ENCODE assay signal across 24 mouse cellular contexts in the genomic region with DNA sequence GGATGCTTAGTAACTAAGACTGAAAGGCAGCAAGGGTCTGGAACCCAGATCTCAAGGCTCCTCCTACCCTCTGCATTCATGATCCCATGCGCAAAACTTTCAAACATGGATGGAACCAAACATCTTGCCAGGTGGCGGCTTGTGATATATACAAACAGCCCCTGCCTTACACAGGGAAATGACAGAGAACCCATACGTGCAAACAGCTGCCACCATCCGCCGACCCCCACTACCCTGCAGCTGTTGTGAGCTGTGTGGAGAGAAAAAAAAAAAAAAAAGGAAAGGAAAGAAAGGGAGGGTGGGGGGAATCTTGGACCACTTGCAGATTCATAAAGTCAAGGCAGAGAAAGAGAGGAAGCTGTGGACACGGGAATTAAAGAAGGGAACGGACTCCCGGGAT. TPM values are rescaled to one million over a fixed set of nuclear protein-coding genes. Genes with fewer than 3 reads are reported as not detected.
DNase-seq lines count a peak whose midpoint lies in the region; ATAC-seq and TF ChIP-seq lines count a peak whose summit lies in the region.
"Had no signal": no experiment of that assay in that cellular context is flagged by ENCODE, and none has a peak within 500 bp of the region (broad histone marks: within the 10 kb centered on the region; RNA-seq: fewer than 3 reads in every experiment).

No protein-coding gene starts in this region.

- no peak for TF ChIP-seq CTCF in forebrain, postnatal 0 days (IDR thresholded peaks at IDR 0.05; ENCODE audit: low read depth)

- no peaks in the 10 kb centered on the region for H3K9me3 ChIP-seq in forebrain, postnatal 0 days (ENCODE audit: low read length)
- H3K9me3 ChIP-seq in forebrain, embryonic 11.5 days (ENCODE audit: control insufficient read depth, low read length): no peaks in the 10 kb centered on the region
- H3K9me3 ChIP-seq in midbrain, embryonic 13.5 days: no peaks in the 10 kb centered on the region
- no peaks in the 10 kb centered on the region for H3K9me3 ChIP-seq in midbrain, embryonic 15.5 days
- H3K9me3 ChIP-seq in embryonic facial prominence, embryonic 14.5 days (ENCODE audit: control insufficient read depth, low read length): no peaks in the 10 kb centered on the region
- H3K9me3 ChIP-seq in stomach, embryonic 16.5 days (replicated peaks; ENCODE audit: control insufficient read depth, low read length): no peaks in the 10 kb centered on the region
- H3K9me3 ChIP-seq in heart, embryonic 10.5 days: no peaks in the 10 kb centered on the region
- H3K9me3 ChIP-seq: hindbrain, embryonic 12.5 days; limb, embryonic 15.5 days; lung, embryonic 15.5 days had no signal

- 61% methylated on average over 8 of the region's 8 CpGs for WGBS in forebrain, postnatal 0 days
- WGBS in forebrain, embryonic 11.5 days: 64% methylated on average over 8 of the region's 8 CpGs
- 62% methylated on average over 8 of the region's 8 CpGs for WGBS in midbrain, embryonic 13.5 days
- 57% methylated on average over 8 of the region's 8 CpGs for WGBS in midbrain, embryonic 15.5 days
- 36% methylated on average over 8 of the region's 8 CpGs for WGBS in embryonic facial prominence, embryonic 14.5 days
- WGBS in stomach, embryonic 16.5 days: 41% methylated on average over 8 of the region's 8 CpGs
- WGBS in heart, embryonic 10.5 days: 51% methylated on average over 8 of the region's 8 CpGs

- H3K9ac ChIP-seq in forebrain, postnatal 0 days: no peak overlapping the region
- no peak overlapping the region for H3K9ac ChIP-seq in forebrain, embryonic 11.5 days (ENCODE audit: low read length)
- no peak overlapping the region for H3K9ac ChIP-seq in midbrain, embryonic 13.5 days (replicated peaks)
- no peak overlapping the region for H3K9ac ChIP-seq in midbrain, embryonic 15.5 days
- no peak overlapping the region for H3K9ac ChIP-seq in embryonic facial prominence, embryonic 14.5 days (ENCODE audit: low read depth, low read length)
- no peak overlapping the region for H3K9ac ChIP-seq in stomach, embryonic 16.5 days (ENCODE audit: low read length)
- H3K9ac ChIP-seq: hindbrain, embryonic 12.5 days; limb, embryonic 15.5 days; liver, embryonic 14.5 days had no signal

- H3K4me2 ChIP-seq in forebrain, postnatal 0 days (ENCODE audit: low read depth): no peak overlapping the region
- no peak overlapping the region for H3K4me2 ChIP-seq in forebrain, embryonic 11.5 days (ENCODE audit: low read depth, low read length, severe bottlenecking)
- peak overlapping the region; percentile 6; the same call in 1 of the 2 replicates for H3K4me2 ChIP-seq in midbrain, embryonic 13.5 days (replicated peaks)
- no peak overlapping the region for H3K4me2 ChIP-seq in midbrain, embryonic 15.5 days
- H3K4me2 ChIP-seq in embryonic facial prominence, embryonic 14.5 days (ENCODE audit: low read depth, low read length): no peak overlapping the region
- H3K4me2 ChIP-seq in stomach, embryonic 16.5 days (ENCODE audit: low read depth, low read length): 0 out of 2 replicates have a peak overlapping the region, but pooled peaks have one; percentile 10
- H3K4me2 ChIP-seq: hindbrain, embryonic 12.5 days; limb, embryonic 15.5 days; lung, embryonic 15.5 days had no signal

- no peak overlapping the region for H3K27ac ChIP-seq in forebrain, postnatal 0 days (ENCODE audit: low read depth, low read length)
- no peak overlapping the region for H3K27ac ChIP-seq in forebrain, embryonic 11.5 days (ENCODE audit: low read depth, low read length)
- H3K27ac ChIP-seq in midbrain, embryonic 13.5 days: no peak overlapping the region
- no peak overlapping the region for H3K27ac ChIP-seq in midbrain, embryonic 15.5 days
- H3K27ac ChIP-seq in embryonic facial prominence, embryonic 14.5 days (replicated peaks; ENCODE audit: low read depth, low read length): no peak overlapping the region
- H3K27ac ChIP-seq in stomach, embryonic 16.5 days (ENCODE audit: low read length): no peak overlapping the region
- H3K27ac ChIP-seq in heart, embryonic 10.5 days: no peak overlapping the region
- H3K27ac ChIP-seq: hindbrain, embryonic 12.5 days; limb, embryonic 15.5 days; liver, embryonic 14.5 days had no signal

- no peaks in the 10 kb centered on the region for H3K27me3 ChIP-seq in forebrain, postnatal 0 days (ENCODE audit: insufficient read depth, low read length)
- no peaks in the 10 kb centered on the region for H3K27me3 ChIP-seq in forebrain, embryonic 11.5 days (ENCODE audit: control insufficient read depth, insufficient read depth, low read length)
- 0 out of 2 replicates have a peak, but pooled peaks cover 8% of the 10 kb centered on the region for H3K27me3 ChIP-seq in midbrain, embryonic 13.5 days
- no peaks in the 10 kb centered on the region for H3K27me3 ChIP-seq in midbrain, embryonic 15.5 days (replicated peaks)
- no peaks in the 10 kb centered on the region for H3K27me3 ChIP-seq in embryonic facial prominence, embryonic 14.5 days (replicated peaks; ENCODE audit: control insufficient read depth, insufficient read depth, low read length)
- H3K27me3 ChIP-seq in stomach, embryonic 16.5 days (ENCODE audit: control insufficient read depth, insufficient read depth, low read length): no peaks in the 10 kb centered on the region
- H3K27me3 ChIP-seq in heart, embryonic 10.5 days (ENCODE audit: insufficient read depth, poor library complexity, severe bottlenecking): no peaks in the 10 kb centered on the region
- H3K27me3 ChIP-seq: lung, embryonic 15.5 days had no signal

- H3K4me3 ChIP-seq in forebrain, postnatal 0 days (ENCODE audit: low read depth, low read length): no peak overlapping the region
- H3K4me3 ChIP-seq in forebrain, embryonic 11.5 days (ENCODE audit: low read depth, low read length): no peak overlapping the region
- no peak overlapping the region for H3K4me3 ChIP-seq in midbrain, embryonic 13.5 days (replicated peaks)
- no peak overlapping the region for H3K4me3 ChIP-seq in midbrain, embryonic 15.5 days
- no peak overlapping the region for H3K4me3 ChIP-seq in embryonic facial prominence, embryonic 14.5 days (ENCODE audit: low read depth, low read length)
- no peak overlapping the region for H3K4me3 ChIP-seq in stomach, embryonic 16.5 days (replicated peaks; ENCODE audit: low read length)
- H3K4me3 ChIP-seq in heart, embryonic 10.5 days: no peak overlapping the region
- H3K4me3 ChIP-seq: erythroblast, embryonic 14.5 days; hindbrain, embryonic 12.5 days; limb, embryonic 15.5 days; lung, embryonic 15.5 days had no signal

- no peak for DNase-seq in forebrain, postnatal 0 days
- no peak for DNase-seq in forebrain, embryonic 11.5 days (ENCODE audit: low spot score)
- DNase-seq in embryonic facial prominence, embryonic 14.5 days (ENCODE audit: low spot score): peak; percentile 78
- DNase-seq in heart, embryonic 10.5 days (ENCODE audit: low spot score): no peak
- DNase-seq in kidney, postnatal 14 days: no peak
- DNase-seq: adrenal gland, postnatal 10 days; cerebellum, adult 8-10 months; gastrocnemius, postnatal 25 days; heart, adult 18-20 months; lung, postnatal 36 days; retina, postnatal 1 day; right cerebral cortex, postnatal 25 days; spleen, adult 18-20 months; thymus, postnatal 36 days had no signal

- peak; percentile 25; the same call in 1 of the 2 replicates for ATAC-seq in forebrain, postnatal 0 days
- no peak for ATAC-seq in forebrain, embryonic 11.5 days (replicated peaks; ENCODE audit: low FRiP score)
- no peak for ATAC-seq in midbrain, embryonic 13.5 days
- no peak for ATAC-seq in midbrain, embryonic 15.5 days (replicated peaks)
- peak; percentile 71; the same call in 1 of the 2 replicates for ATAC-seq in embryonic facial prominence, embryonic 14.5 days (ENCODE audit: low read depth)
- ATAC-seq in stomach, embryonic 16.5 days (ENCODE audit: insufficient read depth, low FRiP score): no peak
- ATAC-seq: CD4-positive, CD25-positive, alpha-beta regulatory T cell, adult 4 months; forebrain, embryonic 14.5 days had no signal

- H3K4me1 ChIP-seq in forebrain, postnatal 0 days (ENCODE audit: insufficient read depth): no peaks in the 10 kb centered on the region
- H3K4me1 ChIP-seq in forebrain, embryonic 11.5 days (replicated peaks; ENCODE audit: control insufficient read depth, insufficient read depth, low read length): no peaks in the 10 kb centered on the region
- 0 out of 2 replicates have a peak, but pooled peaks cover 2% of the 10 kb centered on the region for H3K4me1 ChIP-seq in midbrain, embryonic 13.5 days (replicated peaks)
- H3K4me1 ChIP-seq in midbrain, embryonic 15.5 days: no peaks in the 10 kb centered on the region
- H3K4me1 ChIP-seq in embryonic facial prominence, embryonic 14.5 days (ENCODE audit: control insufficient read depth, insufficient read depth, low read length): peaks cover 20% of the 10 kb centered on the region
- peaks cover 16% of the 10 kb centered on the region for H3K4me1 ChIP-seq in stomach, embryonic 16.5 days (ENCODE audit: control insufficient read depth, insufficient read depth, low read length)
- peaks cover 33% of the 10 kb centered on the region for H3K4me1 ChIP-seq in heart, embryonic 10.5 days

- H3K36me3 ChIP-seq in forebrain, postnatal 0 days (ENCODE audit: insufficient read depth): no peaks in the 10 kb centered on the region
- no peaks in the 10 kb centered on the region for H3K36me3 ChIP-seq in forebrain, embryonic 11.5 days (ENCODE audit: control insufficient read depth, insufficient read depth, low read length)
- no peaks in the 10 kb centered on the region for H3K36me3 ChIP-seq in midbrain, embryonic 13.5 days
- H3K36me3 ChIP-seq in midbrain, embryonic 15.5 days (replicated peaks): no peaks in the 10 kb centered on the region
- no peaks in the 10 kb centered on the region for H3K36me3 ChIP-seq in embryonic facial prominence, embryonic 14.5 days (ENCODE audit: control insufficient read depth, insufficient read depth, low read length)
- H3K36me3 ChIP-seq in stomach, embryonic 16.5 days (ENCODE audit: control insufficient read depth, insufficient read depth, low read length): no peaks in the 10 kb centered on the region
- H3K36me3 ChIP-seq in heart, embryonic 10.5 days: no peaks in the 10 kb centered on the region
- H3K36me3 ChIP-seq: hindbrain, embryonic 12.5 days; limb, embryonic 15.5 days; lung, embryonic 15.5 days had no signal

RNA-seq across cellular contexts. Expression of a gene that starts 2.4 kb away (rescaled TPM):
- total RNA-seq in forebrain, postnatal 0 days (2014; rRNA removed): 18.8 and 25.4 TPM in 2 replicates
- 13.8 and 19.4 TPM in 2 replicates for polyA plus RNA-seq in forebrain, postnatal 0 days (2015; fragmentation: Nextera tagmentation; extraction: Ambion mirVana)
- polyA plus RNA-seq in forebrain, embryonic 11.5 days (2014; fragmentation: Nextera tagmentation; extraction: Ambion mirVana): 59.2 and 61.5 TPM in 2 replicates
- 46.9 TPM in 2 replicates for polyA plus RNA-seq in midbrain, embryonic 13.5 days (2015; fragmentation: Nextera tagmentation; extraction: Ambion mirVana)
- 30.7 and 32.2 TPM in 2 replicates for polyA plus RNA-seq in midbrain, embryonic 15.5 days (2015; fragmentation: Nextera tagmentation; extraction: Ambion mirVana)
- 48.1 and 49.4 TPM in 2 replicates for polyA plus RNA-seq in embryonic facial prominence, embryonic 14.5 days (2014; fragmentation: Nextera tagmentation; extraction: Ambion mirVana)
- 29.4 and 30.0 TPM in 2 replicates for polyA plus RNA-seq in stomach, embryonic 16.5 days (2015; fragmentation: Nextera tagmentation; extraction: Ambion mirVana)
- polyA plus RNA-seq in heart, embryonic 10.5 days (2016; fragmentation: Nextera tagmentation; extraction: Ambion mirVana): 23.9 and 24.6 TPM in 2 replicates

Comparison
In these comparisons a context has a peak if more than half of its experiments do, and no peak if none do; other contexts are left out.
1. ATAC-seq: peak in forebrain, postnatal 0 days (single experiment) and embryonic facial prominence, embryonic 14.5 days (single experiment); none in forebrain, embryonic 11.5 days (single experiment), midbrain, embryonic 13.5 days (single experiment), midbrain, embryonic 15.5 days (single experiment) and stomach, embryonic 16.5 days (single experiment).
2. H3K4me2 ChIP-seq: peak in midbrain, embryonic 13.5 days (single experiment) and stomach, embryonic 16.5 days (single experiment); none in forebrain, postnatal 0 days (single experiment), forebrain, embryonic 11.5 days (single experiment), midbrain, embryonic 15.5 days (single experiment) and embryonic facial prominence, embryonic 14.5 days (single experiment).